Mouse (Mus musculus) hindbrain, embryonic 13.5 days (tissue): ENCODE results near the gene Golga1. TPM values are rescaled to one million over a fixed set of nuclear protein-coding genes. Genes with fewer than 3 reads are reported as not detected.

Source experiments
- polyA plus RNA-seq: library from polyadenylated mRNA; unstranded; fragments of >200 nt; fragmentation: Nextera tagmentation; extraction: Ambion mirVana; gene quantifications from 2 replicates; pipeline ENCODE4 v1.2.1, GENCODE M21; 2015

The Golga1 gene
- polyA plus RNA-seq, 1 experiment from 2014 or later = 35.4 TPM

Other genes with a start within 250 kb of the Golga1 start
- 2.4 and 3.1 TPM in 2 replicates for gene Nr6a1, start 137.9 kb downstream of the Golga1 start, polyA plus RNA-seq
- 5.0 and 5.4 TPM in 2 replicates for gene Olfml2a, start 133.6 kb downstream of the Golga1 start, polyA plus RNA-seq
- 1.8 and 1.9 TPM in 2 replicates for gene Wdr38, start 68.1 kb downstream of the Golga1 start, polyA plus RNA-seq
- 135 TPM in 2 replicates for gene Arpc5l, start 60.2 kb downstream of the Golga1 start, polyA plus RNA-seq
- gene Rpl35, start 59.9 kb downstream of the Golga1 start, polyA plus RNA-seq = 721 and 760 TPM in 2 replicates
- gene Scai, start 125.2 kb upstream of the Golga1 start, polyA plus RNA-seq = 19.0 and 21.4 TPM in 2 replicates
- gene Ppp6c, start 160.9 kb upstream of the Golga1 start, polyA plus RNA-seq = 76.6 and 81.6 TPM in 2 replicates